Mouse (Mus musculus): Measurements from ENCODE around the gene Nat8f5. TPM values are rescaled to one million over a fixed set of nuclear protein-coding genes. Genes with fewer than 3 reads are reported as not detected.
"Not testable (repeated sequence)": the region's sequence is repeated elsewhere in the genome, so short reads cannot be mapped to it uniquely, and the experiment has no call there.

Nat8f5 gene
- polyA plus RNA-seq, 1 experiment: 0.46 TPM

- H3K4me3 ChIP-seq (ENCODE audit: extremely low read depth, insufficient read depth, insufficient read length): no peak overlapping the region
- no peaks in the 10 kb centered on the region for H3K27me3 ChIP-seq (ENCODE audit: control insufficient read depth, insufficient read depth, low read length)
- no peaks in the 10 kb centered on the region for H3K4me1 ChIP-seq (ENCODE audit: control insufficient read depth, insufficient read depth, insufficient read length)
- no peaks in the 10 kb centered on the region for H3K36me3 ChIP-seq (ENCODE audit: control insufficient read depth, insufficient read depth, low read length)
- no peak for DNase-seq (ENCODE audit: low read depth in 1 of 2, low spot score in 2 of 2)
- 86% methylated on average over 4 of the region's 4 CpGs for WGBS
- no peak for TF ChIP-seq POLR2A (IDR thresholded peaks at IDR 0.05; ENCODE audit: low read depth, low read length)
- TF ChIP-seq CTCF (IDR thresholded peaks at IDR 0.05; ENCODE audit: extremely low read depth, insufficient read depth, insufficient read length, insufficient replicate concordance): no peak
- H3K27ac ChIP-seq (ENCODE audit: insufficient read depth, low read length): no peak overlapping the region
Measured at GRCm38 (mm10) chr6:85848140-85848539, 27.4 kb upstream of the Nat8f5 start.

DNA sequence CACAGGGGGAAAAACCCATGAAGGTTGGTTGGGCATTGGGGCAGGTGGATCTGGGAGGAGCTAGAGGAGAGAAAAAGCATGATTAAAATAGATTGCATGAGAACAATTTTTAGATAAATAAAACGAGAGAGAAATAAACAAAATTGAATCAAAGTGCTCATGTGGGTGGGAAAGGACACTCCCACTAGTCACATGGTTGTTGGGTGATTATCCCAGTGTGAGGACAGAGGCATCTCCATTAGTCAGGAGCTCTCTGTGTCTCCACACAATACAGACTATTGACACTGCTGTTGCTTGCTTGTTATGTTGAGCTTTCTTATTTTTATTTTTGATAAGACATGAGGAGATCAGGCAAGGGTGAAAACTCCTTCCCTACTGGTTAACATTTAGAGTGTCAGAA is 26.1 kb upstream of the Nat8f5 start:
- no peaks in the 10 kb centered on the region for H3K4me1 ChIP-seq (ENCODE audit: control insufficient read depth, insufficient read depth, insufficient read length)
- no peak for DNase-seq (ENCODE audit: low read depth in 1 of 2, low spot score in 2 of 2)
- no peaks in the 10 kb centered on the region for H3K27me3 ChIP-seq (ENCODE audit: control insufficient read depth, insufficient read depth, low read length)
- no peak overlapping the region for H3K4me3 ChIP-seq (ENCODE audit: extremely low read depth, insufficient read depth, insufficient read length)
- 40% methylated on average over 1 of the region's 1 CpGs for WGBS
- no peak for TF ChIP-seq POLR2A (IDR thresholded peaks at IDR 0.05; ENCODE audit: low read depth, low read length)
- no peak for TF ChIP-seq CTCF (IDR thresholded peaks at IDR 0.05; ENCODE audit: extremely low read depth, insufficient read depth, insufficient read length, insufficient replicate concordance)
- no peak overlapping the region for H3K27ac ChIP-seq (ENCODE audit: insufficient read depth, low read length)
- no peaks in the 10 kb centered on the region for H3K36me3 ChIP-seq (ENCODE audit: control insufficient read depth, insufficient read depth, low read length)

GRCm38 (mm10) chr6:85843677-85844458 is 23.1 kb upstream of the Nat8f5 start:
- not testable (repeated sequence) for H3K27me3 ChIP-seq (ENCODE audit: control insufficient read depth, insufficient read depth, low read length); H3K4me3 ChIP-seq (ENCODE audit: extremely low read depth, insufficient read depth, insufficient read length); H3K27ac ChIP-seq (ENCODE audit: insufficient read depth, low read length); H3K4me1 ChIP-seq (ENCODE audit: control insufficient read depth, insufficient read depth, insufficient read length); DNase-seq (ENCODE audit: low read depth in 1 of 2, low spot score in 2 of 2); H3K36me3 ChIP-seq (ENCODE audit: control insufficient read depth, insufficient read depth, low read length)
- WGBS: 91% methylated on average over 25 of the region's 25 CpGs

DNA sequence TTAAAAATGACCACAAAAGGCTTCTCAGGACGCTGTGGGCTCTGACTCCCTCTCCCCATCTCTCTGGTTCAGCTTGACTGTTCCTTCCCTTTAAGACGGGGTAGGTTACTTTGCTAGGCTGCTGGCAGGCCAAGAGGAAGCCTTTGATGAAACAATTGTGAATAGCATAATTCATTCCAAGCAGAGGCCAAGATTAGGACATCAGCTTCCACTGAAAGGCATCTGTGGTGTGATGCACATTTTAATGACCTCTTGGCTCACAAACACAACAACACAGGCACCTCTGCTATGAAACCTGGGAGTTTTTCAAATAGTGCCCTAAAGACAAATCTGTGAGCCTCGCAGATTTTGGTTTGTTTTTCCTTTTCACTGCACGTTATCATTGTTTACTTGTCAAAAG is 19.2 kb upstream of the Nat8f5 start:
- H3K4me3 ChIP-seq (ENCODE audit: extremely low read depth, insufficient read depth, insufficient read length): no peak overlapping the region
- no peak overlapping the region for H3K27ac ChIP-seq (ENCODE audit: insufficient read depth, low read length)
- TF ChIP-seq CTCF (IDR thresholded peaks at IDR 0.05; ENCODE audit: extremely low read depth, insufficient read depth, insufficient read length, insufficient replicate concordance): no peak
- TF ChIP-seq POLR2A (IDR thresholded peaks at IDR 0.05; ENCODE audit: low read depth, low read length): no peak

GRCm38 (mm10) chr6:85838674-85839073 is 17.9 kb upstream of the Nat8f5 start:
- TF ChIP-seq POLR2A (IDR thresholded peaks at IDR 0.05; ENCODE audit: low read depth, low read length) (no peak), CTCF (IDR thresholded peaks at IDR 0.05; ENCODE audit: extremely low read depth, insufficient read depth, insufficient read length, insufficient replicate concordance) (no peak)
- no peaks in the 10 kb centered on the region for H3K27me3 ChIP-seq (ENCODE audit: control insufficient read depth, insufficient read depth, low read length)
- WGBS: 89% methylated on average over 8 of the region's 8 CpGs
- no peaks in the 10 kb centered on the region for H3K36me3 ChIP-seq (ENCODE audit: control insufficient read depth, insufficient read depth, low read length)
- no peak overlapping the region for H3K4me3 ChIP-seq (ENCODE audit: extremely low read depth, insufficient read depth, insufficient read length)
- no peak overlapping the region for H3K27ac ChIP-seq (ENCODE audit: insufficient read depth, low read length)
- DNase-seq (ENCODE audit: low read depth in 1 of 2, low spot score in 2 of 2): no peak
- H3K4me1 ChIP-seq (ENCODE audit: control insufficient read depth, insufficient read depth, insufficient read length): no peaks in the 10 kb centered on the region

More for the DNA sequence above, 19.2 kb upstream of the Nat8f5 start:
- Histone ChIP-seq H3K36me3 (ENCODE audit: control insufficient read depth, insufficient read depth, low read length) (no peaks in the 10 kb centered on the region), H3K27me3 (ENCODE audit: control insufficient read depth, insufficient read depth, low read length) (no peaks in the 10 kb centered on the region), H3K4me1 (ENCODE audit: control insufficient read depth, insufficient read depth, insufficient read length) (no peaks in the 10 kb centered on the region)
- WGBS: 61% methylated on average over 4 of the region's 4 CpGs
- no peak for DNase-seq (ENCODE audit: low read depth in 1 of 2, low spot score in 2 of 2)

DNA sequence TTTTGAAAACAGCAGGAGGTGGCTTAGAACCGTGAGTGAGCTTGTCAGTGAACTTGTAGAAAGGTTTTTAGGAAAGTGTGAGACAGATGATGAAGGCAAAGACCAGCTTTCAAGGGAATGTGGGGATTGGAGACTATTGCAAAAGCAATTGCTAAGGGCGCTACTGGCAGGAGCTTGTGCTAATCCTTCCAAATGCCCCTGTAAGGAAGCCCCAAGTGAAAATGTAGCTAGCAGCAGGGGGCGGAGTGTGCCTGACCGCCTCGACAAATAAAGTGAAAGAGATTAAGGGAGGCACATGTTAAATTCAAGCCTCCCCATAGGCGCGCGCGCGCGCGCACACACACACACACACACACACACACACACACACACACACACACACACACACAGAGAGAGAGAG is 16.5 kb upstream of the Nat8f5 start:
- 28% methylated on average over 11 of the region's 12 CpGs for WGBS
- H3K27ac ChIP-seq (ENCODE audit: insufficient read depth, low read length); H3K36me3 ChIP-seq (ENCODE audit: control insufficient read depth, insufficient read depth, low read length); H3K4me1 ChIP-seq (ENCODE audit: control insufficient read depth, insufficient read depth, insufficient read length); H3K27me3 ChIP-seq (ENCODE audit: control insufficient read depth, insufficient read depth, low read length); H3K4me3 ChIP-seq (ENCODE audit: extremely low read depth, insufficient read depth, insufficient read length); DNase-seq (ENCODE audit: low read depth in 1 of 2, low spot score in 2 of 2): not testable (repeated sequence)

- H3K27ac ChIP-seq (ENCODE audit: insufficient read depth, low read length); DNase-seq (ENCODE audit: low read depth in 1 of 2, low spot score in 2 of 2); H3K27me3 ChIP-seq (ENCODE audit: control insufficient read depth, insufficient read depth, low read length); H3K4me1 ChIP-seq (ENCODE audit: control insufficient read depth, insufficient read depth, insufficient read length); H3K36me3 ChIP-seq (ENCODE audit: control insufficient read depth, insufficient read depth, low read length); H3K4me3 ChIP-seq (ENCODE audit: extremely low read depth, insufficient read depth, insufficient read length): not testable (repeated sequence)
- WGBS: 28% methylated on average over 9 of the region's 9 CpGs
Measured at GRCm38 (mm10) chr6:85836827-85837226, 16.1 kb upstream of the Nat8f5 start.

- not testable (repeated sequence) for H3K4me3 ChIP-seq (ENCODE audit: extremely low read depth, insufficient read depth, insufficient read length); DNase-seq (ENCODE audit: low read depth in 1 of 2, low spot score in 2 of 2); H3K36me3 ChIP-seq (ENCODE audit: control insufficient read depth, insufficient read depth, low read length); H3K27me3 ChIP-seq (ENCODE audit: control insufficient read depth, insufficient read depth, low read length); H3K27ac ChIP-seq (ENCODE audit: insufficient read depth, low read length); H3K4me1 ChIP-seq (ENCODE audit: control insufficient read depth, insufficient read depth, insufficient read length)
- WGBS: 74% methylated on average over 5 of the region's 5 CpGs
Measured at GRCm38 (mm10) chr6:85836098-85836497, 15.3 kb upstream of the Nat8f5 start.

DNA sequence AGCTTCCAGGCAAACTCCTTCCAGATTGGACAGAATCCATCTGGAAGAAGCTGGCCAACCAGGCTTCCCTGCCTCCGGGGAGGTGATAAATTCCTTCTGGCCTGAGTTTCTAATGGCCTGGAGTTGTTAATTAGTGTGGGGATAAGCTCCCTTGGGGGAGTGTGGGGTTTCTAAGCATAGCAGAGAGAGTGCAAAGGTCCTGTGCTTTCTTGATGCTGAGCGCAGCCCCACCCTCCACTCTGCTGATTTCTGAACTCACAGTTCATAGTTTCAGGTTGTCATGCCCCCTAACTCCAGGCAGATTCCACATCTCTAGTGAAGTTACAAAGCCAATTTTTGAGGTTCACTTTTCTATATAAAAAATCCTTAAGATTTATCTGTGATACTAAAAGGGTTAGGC is 14.3 kb upstream of the Nat8f5 start:
- 88% methylated on average over 1 of the region's 2 CpGs for WGBS
- H3K27me3 ChIP-seq (ENCODE audit: control insufficient read depth, insufficient read depth, low read length); H3K36me3 ChIP-seq (ENCODE audit: control insufficient read depth, insufficient read depth, low read length); H3K27ac ChIP-seq (ENCODE audit: insufficient read depth, low read length); DNase-seq (ENCODE audit: low read depth in 1 of 2, low spot score in 2 of 2); H3K4me3 ChIP-seq (ENCODE audit: extremely low read depth, insufficient read depth, insufficient read length); H3K4me1 ChIP-seq (ENCODE audit: control insufficient read depth, insufficient read depth, insufficient read length): not testable (repeated sequence)

DNA sequence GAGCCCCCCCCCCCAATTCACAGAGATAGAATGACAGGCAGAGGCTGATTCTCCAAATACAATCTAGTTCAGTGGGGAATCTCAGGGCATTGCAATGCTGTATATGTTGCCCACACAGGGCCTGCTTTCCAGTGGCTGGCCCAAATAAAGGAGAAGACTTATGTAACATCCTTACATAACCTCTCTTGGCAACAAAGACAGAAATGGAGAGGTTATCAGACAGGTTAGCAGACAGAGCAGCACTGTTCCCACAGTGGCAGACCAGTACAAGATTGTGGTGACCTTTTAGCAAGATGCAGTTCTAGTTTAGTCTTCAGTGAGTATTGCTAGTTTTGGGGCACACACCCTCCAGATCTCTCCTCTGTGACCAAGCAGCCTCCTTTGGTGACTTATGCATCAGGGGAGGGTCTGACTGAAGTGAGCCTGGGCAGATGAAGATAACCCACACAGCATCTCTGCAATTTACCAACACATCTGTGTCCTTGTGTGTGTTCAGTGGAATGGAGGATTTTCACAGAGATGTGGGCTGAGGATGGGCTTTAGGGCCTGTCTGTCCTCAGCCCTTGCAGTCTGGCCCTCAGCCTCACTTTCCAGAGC is 13.8 kb upstream of the Nat8f5 start:
- H3K4me1 ChIP-seq (ENCODE audit: control insufficient read depth, insufficient read depth, insufficient read length); H3K36me3 ChIP-seq (ENCODE audit: control insufficient read depth, insufficient read depth, low read length); DNase-seq (ENCODE audit: low read depth in 1 of 2, low spot score in 2 of 2); H3K27me3 ChIP-seq (ENCODE audit: control insufficient read depth, insufficient read depth, low read length); H3K27ac ChIP-seq (ENCODE audit: insufficient read depth, low read length); H3K4me3 ChIP-seq (ENCODE audit: extremely low read depth, insufficient read depth, insufficient read length): not testable (repeated sequence)
